Mouse (Mus musculus): ENCODE measurements around the gene Dzip1l. TPM values are rescaled to one million over a fixed set of nuclear protein-coding genes. Genes with fewer than 3 reads are reported as not detected.

Gene Dzip1l
- polyA plus RNA-seq, 1 experiment = not detected

DNA sequence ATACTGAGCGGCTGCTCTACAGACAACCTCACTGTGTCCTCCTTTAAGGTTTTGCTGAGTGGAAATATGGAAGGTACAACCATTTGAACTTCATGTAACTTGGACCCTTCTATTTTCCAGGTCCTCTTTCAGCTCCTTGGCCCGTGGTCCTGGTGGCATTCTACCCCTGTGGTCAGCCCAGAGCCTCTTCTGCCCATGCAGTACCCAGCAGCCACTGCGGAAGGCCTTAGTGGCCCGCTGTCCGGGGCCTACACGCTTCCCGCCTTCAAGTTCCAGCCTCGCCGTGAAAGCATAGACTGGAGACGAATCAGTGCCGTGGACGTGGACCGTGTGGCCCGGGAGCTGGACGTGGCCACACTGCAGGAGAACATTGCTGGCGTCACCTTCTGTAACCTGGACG is 7.9 kb downstream of the Dzip1l start:
- WGBS = 97% methylated on average over 17 of the region's 17 CpGs
- Histone ChIP-seq H3K4me1 (ENCODE audit: control insufficient read depth, insufficient read depth, low read length) (peaks cover 8% of the 10 kb centered on the region; the same call in 1 of the 2 replicates), H3K27ac (ENCODE audit: insufficient read depth, low read depth, low read length) (no peak overlapping the region), H3K4me3 (ENCODE audit: insufficient read depth, low read depth, low read length) (no peak overlapping the region)
- TF ChIP-seq CTCF (IDR thresholded peaks at IDR 0.05; ENCODE audit: insufficient read depth, low read depth, low read length) = no peak
- no peak for TF ChIP-seq POLR2A (IDR thresholded peaks at IDR 0.05; ENCODE audit: insufficient read depth, low read depth, low read length)

DNA sequence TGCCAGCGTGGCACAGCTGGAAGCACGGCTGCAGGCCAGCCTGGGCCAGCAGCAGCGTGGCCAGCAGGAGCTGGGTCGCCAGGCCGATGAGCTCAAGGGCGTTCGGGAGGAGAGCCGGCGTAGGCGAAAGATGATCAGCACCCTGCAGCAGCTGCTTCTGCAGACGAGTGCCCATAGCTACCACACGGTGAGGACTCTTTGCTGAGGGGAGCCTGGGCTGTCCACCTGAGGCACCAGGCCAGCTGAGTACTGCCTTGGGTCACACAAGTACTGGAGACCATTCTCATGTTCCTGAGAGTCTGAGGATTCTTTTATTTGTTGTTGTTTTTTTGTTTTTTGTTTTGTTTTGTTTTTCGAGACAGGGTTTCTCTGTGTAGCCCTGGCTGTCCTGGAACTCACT is 8.4 kb downstream of the Dzip1l start:
- Histone ChIP-seq H3K27ac (ENCODE audit: insufficient read depth, low read depth, low read length) (no peak overlapping the region), H3K4me3 (ENCODE audit: insufficient read depth, low read depth, low read length) (no peak overlapping the region), H3K4me1 (ENCODE audit: control insufficient read depth, insufficient read depth, low read length) (peaks cover 5% of the 10 kb centered on the region; the same call in 1 of the 2 replicates)
- TF ChIP-seq POLR2A (IDR thresholded peaks at IDR 0.05; ENCODE audit: insufficient read depth, low read depth, low read length) (no peak), CTCF (IDR thresholded peaks at IDR 0.05; ENCODE audit: insufficient read depth, low read depth, low read length) (no peak)
- WGBS = 94% methylated on average over 13 of the region's 13 CpGs

DNA sequence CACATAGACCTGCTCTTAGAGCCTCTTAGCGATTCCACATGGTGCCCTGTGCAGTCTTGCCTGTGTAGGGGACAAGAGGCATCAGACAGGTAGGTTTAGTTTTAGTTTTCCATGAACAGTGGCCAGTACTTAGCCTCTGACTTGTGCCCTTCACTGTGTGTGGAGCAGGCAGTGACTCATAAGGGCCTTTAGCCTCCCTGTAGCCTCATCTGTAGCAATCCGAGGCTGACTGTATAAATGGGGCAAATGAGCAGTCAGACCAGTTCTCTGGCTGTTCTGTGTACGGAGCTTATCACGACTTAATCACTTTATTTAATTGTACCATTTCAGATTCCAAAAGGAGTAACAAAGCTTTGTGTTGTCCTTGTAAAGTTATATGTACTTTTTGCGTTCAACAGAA is 10.7 kb downstream of the Dzip1l start:
- Histone ChIP-seq H3K27ac (ENCODE audit: insufficient read depth, low read depth, low read length) (no peak overlapping the region), H3K4me3 (ENCODE audit: insufficient read depth, low read depth, low read length) (no peak overlapping the region), H3K4me1 (ENCODE audit: control insufficient read depth, insufficient read depth, low read length) (peaks cover 3% of the 10 kb centered on the region; the same call in 1 of the 2 replicates)
- WGBS = 69% methylated on average over 5 of the region's 5 CpGs
- TF ChIP-seq POLR2A (IDR thresholded peaks at IDR 0.05; ENCODE audit: insufficient read depth, low read depth, low read length) (no peak), CTCF (IDR thresholded peaks at IDR 0.05; ENCODE audit: insufficient read depth, low read depth, low read length) (no peak)

DNA sequence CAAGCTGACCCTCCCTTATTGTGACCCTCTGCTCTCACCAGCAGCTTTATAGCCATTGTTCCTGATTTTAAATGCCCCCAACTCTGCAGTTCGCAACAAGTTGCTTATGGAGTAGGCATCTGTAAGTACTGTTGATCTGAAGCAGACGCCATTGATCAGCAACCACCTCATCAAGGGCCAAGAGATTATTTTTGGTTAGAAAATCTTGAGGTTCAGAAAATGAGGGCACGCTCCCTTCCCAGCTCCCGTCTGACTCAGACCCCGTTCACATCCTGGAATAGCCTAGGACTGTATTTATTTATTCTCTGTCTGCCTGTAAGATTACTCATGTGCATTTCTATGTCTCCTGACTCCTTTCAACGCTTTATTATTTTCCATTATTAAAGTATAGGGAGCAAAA is 16.1 kb downstream of the Dzip1l start:
- WGBS = 46% methylated on average over 6 of the region's 6 CpGs
- Histone ChIP-seq H3K4me1 (ENCODE audit: control insufficient read depth, insufficient read depth, low read length) (0 out of 2 replicates have a peak, but pooled peaks cover 3% of the 10 kb centered on the region), H3K27ac (ENCODE audit: insufficient read depth, low read depth, low read length) (peak overlapping the region; percentile 63), H3K4me3 (ENCODE audit: insufficient read depth, low read depth, low read length) (no peak overlapping the region)
- no peak for TF ChIP-seq POLR2A (IDR thresholded peaks at IDR 0.05; ENCODE audit: insufficient read depth, low read depth, low read length)
- TF ChIP-seq CTCF (IDR thresholded peaks at IDR 0.05; ENCODE audit: insufficient read depth, low read depth, low read length) = no peak

DNA sequence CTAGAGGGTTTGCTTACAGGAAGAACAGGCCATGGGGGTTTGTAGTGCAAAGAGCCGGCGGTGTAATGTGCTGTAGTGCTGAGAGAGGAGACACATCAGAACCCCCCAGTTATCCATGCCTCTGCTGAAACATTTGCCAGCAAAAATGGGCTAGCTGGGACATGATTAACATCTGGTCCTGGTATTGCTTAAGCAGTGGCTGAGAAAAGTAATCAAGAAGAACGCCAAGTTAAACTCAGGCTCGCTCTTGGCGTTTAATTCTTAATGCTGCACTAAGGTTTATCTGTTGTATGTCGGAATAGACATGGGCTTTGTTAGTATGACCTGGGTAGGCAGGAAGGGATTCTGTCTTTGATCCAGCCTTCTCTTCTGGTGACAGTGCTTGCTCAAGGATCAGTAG is 16.8 kb downstream of the Dzip1l start:
- peak overlapping the region; percentile 81 for H3K27ac ChIP-seq (ENCODE audit: insufficient read depth, low read depth, low read length)
- WGBS = 85% methylated on average over 6 of the region's 6 CpGs
- TF ChIP-seq CTCF (IDR thresholded peaks at IDR 0.05; ENCODE audit: insufficient read depth, low read depth, low read length) = no peak
- TF ChIP-seq POLR2A (IDR thresholded peaks at IDR 0.05; ENCODE audit: insufficient read depth, low read depth, low read length) = no peak

DNA sequence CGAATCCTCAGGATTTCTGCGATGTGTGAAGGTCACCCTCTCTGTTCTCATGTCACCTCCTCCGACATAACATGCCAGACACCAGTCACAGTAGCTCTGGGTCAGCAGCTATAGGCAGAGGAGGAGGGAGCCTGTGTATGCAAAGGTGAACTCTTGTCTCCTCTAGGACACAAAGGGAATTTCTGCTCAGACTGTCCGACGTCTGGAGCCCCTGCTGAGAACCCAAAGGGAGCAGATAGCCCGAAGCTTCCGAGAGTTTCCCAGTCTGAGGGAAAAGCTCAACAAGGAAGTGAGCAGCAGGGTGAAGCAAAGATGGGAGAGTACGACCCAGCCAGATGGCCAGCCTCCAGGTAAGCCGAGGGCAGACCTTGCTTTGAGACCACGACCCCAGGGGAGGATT is 31.5 kb downstream of the Dzip1l start:
- Histone ChIP-seq H3K4me1 (ENCODE audit: control insufficient read depth, insufficient read depth, low read length) (no peaks in the 10 kb centered on the region), H3K27ac (ENCODE audit: insufficient read depth, low read depth, low read length) (no peak overlapping the region), H3K4me3 (ENCODE audit: insufficient read depth, low read depth, low read length) (no peak overlapping the region)
- 72% methylated on average over 10 of the region's 10 CpGs for WGBS
- TF ChIP-seq CTCF (IDR thresholded peaks at IDR 0.05; ENCODE audit: insufficient read depth, low read depth, low read length) = no peak

More for the DNA sequence above, 16.8 kb downstream of the Dzip1l start:
- Histone ChIP-seq H3K4me1 (ENCODE audit: control insufficient read depth, insufficient read depth, low read length) (0 out of 2 replicates have a peak, but pooled peaks cover 3% of the 10 kb centered on the region), H3K4me3 (ENCODE audit: insufficient read depth, low read depth, low read length) (no peak overlapping the region)

DNA sequence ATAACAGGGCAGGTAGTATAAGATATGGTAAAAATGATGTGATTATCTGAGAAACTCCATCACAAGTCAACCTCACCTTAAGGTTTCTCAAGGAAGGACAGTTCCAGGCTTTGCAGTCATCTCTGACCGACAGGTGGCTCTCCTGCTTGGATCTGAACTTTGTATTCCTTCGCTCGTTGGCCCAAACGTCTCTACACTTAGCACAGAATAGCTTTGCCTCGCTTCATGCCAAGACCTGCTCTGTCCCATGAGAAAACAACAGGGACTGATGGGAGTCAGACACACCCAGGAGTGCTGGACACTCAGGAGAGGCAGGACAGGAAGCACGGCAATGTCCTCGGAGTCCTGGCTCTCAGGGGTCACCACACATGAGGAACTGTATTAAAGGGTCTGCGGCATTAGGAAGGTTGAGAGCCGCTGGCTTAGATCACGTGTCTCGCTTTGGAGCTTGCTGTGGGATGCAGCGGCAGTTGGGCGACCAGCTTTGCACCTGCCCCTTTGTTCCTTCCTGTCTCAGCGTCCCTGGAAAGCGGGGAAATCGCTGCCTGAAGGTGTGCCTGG is 32.4 kb downstream of the Dzip1l start:
- Histone ChIP-seq H3K4me3 (ENCODE audit: insufficient read depth, low read depth, low read length) (no peak overlapping the region), H3K27ac (ENCODE audit: insufficient read depth, low read depth, low read length) (no peak overlapping the region; the same call in 1 of the 2 replicates), H3K4me1 (ENCODE audit: control insufficient read depth, insufficient read depth, low read length) (no peaks in the 10 kb centered on the region)
- TF ChIP-seq CTCF (IDR thresholded peaks at IDR 0.05; ENCODE audit: insufficient read depth, low read depth, low read length) (no peak), POLR2A (IDR thresholded peaks at IDR 0.05; ENCODE audit: insufficient read depth, low read depth, low read length) (no peak)
- WGBS = 66% methylated on average over 16 of the region's 16 CpGs

DNA sequence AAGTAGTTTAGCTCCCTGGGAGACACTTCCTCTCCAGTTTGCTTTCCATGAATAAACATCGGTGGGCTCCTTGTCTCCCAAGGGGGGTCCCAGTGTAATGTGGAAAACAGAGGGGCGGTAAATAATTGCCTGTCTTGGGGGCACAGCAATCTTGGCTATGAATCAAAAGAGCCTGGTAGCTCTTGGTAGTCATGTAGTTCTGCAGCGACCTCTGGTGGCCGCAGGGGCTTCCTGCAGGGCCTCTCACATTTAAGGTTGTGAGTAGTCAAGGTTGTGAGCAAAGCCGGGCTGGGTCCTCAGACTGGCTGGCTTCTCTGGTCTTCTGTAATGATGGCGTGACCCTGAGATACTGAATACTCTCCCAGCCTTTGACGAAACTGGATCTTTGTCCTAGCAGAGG is 33.1 kb downstream of the Dzip1l start:
- no peaks in the 10 kb centered on the region for H3K4me1 ChIP-seq (ENCODE audit: control insufficient read depth, insufficient read depth, low read length)
- no peak overlapping the region for H3K27ac ChIP-seq (ENCODE audit: insufficient read depth, low read depth, low read length)
- WGBS = 14% methylated on average over 7 of the region's 7 CpGs
- TF ChIP-seq POLR2A (IDR thresholded peaks at IDR 0.05; ENCODE audit: insufficient read depth, low read depth, low read length) = no peak
- TF ChIP-seq CTCF (IDR thresholded peaks at IDR 0.05; ENCODE audit: insufficient read depth, low read depth, low read length) = peak; percentile 91
- no peak overlapping the region for H3K4me3 ChIP-seq (ENCODE audit: insufficient read depth, low read depth, low read length)

DNA sequence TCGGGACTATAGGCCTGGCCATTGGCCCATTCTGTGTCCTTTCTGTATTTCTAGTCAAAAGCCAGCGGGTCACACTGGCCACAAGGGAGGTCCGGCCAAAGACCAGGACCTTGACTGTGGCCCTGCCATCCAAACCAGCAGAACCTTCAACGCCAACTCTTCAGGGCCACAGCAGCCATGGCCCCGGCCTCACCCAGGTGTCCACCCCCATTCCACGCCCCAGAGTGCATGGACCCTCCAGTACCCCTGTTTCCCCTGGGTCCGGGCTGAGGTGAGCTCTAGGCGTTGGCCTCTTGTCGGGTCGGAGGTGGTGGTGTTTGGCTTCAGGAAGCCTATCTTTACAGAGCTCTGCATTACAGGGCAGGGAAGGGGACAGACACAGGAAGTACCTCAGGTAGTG is 33.6 kb downstream of the Dzip1l start:
- H3K4me1 ChIP-seq (ENCODE audit: control insufficient read depth, insufficient read depth, low read length) = no peaks in the 10 kb centered on the region

DNA sequence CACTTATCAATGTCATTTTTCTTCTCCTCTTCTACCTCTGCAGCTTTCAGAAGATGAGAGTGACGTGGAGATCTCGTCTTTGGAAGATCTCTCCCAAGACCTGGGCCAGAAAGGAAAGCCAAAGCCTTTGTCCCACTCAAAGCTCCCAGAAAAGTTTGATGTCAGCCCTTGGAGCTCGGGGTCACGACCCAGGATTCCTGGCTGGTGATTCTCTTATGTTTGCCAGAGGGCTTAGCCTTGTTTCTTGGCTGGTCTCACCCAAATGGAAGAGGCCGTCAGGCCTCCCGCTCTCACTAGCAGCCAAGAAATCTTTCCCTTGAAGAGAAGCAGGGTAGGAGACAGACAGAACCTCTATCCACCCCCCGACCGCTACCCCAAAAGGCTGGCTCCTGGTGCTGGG is 38.3 kb downstream of the Dzip1l start:
- no peak for TF ChIP-seq POLR2A (IDR thresholded peaks at IDR 0.05; ENCODE audit: insufficient read depth, low read depth, low read length)
- TF ChIP-seq CTCF (IDR thresholded peaks at IDR 0.05; ENCODE audit: insufficient read depth, low read depth, low read length) = no peak
- WGBS = 76% methylated on average over 8 of the region's 8 CpGs
- H3K27ac ChIP-seq (ENCODE audit: insufficient read depth, low read depth, low read length) = no peak overlapping the region
- no peak overlapping the region for H3K4me3 ChIP-seq (ENCODE audit: insufficient read depth, low read depth, low read length)
- H3K4me1 ChIP-seq (ENCODE audit: control insufficient read depth, insufficient read depth, low read length) = no peaks in the 10 kb centered on the region

More for the DNA sequence above, 33.6 kb downstream of the Dzip1l start:
- WGBS = 89% methylated on average over 10 of the region's 10 CpGs
- Histone ChIP-seq H3K4me3 (ENCODE audit: insufficient read depth, low read depth, low read length) (no peak overlapping the region), H3K27ac (ENCODE audit: insufficient read depth, low read depth, low read length) (no peak overlapping the region)
- TF ChIP-seq POLR2A (IDR thresholded peaks at IDR 0.05; ENCODE audit: insufficient read depth, low read depth, low read length) (no peak), CTCF (IDR thresholded peaks at IDR 0.05; ENCODE audit: insufficient read depth, low read depth, low read length) (no peak)

Data from olfactory bulb, adult 2 months (tissue).